Mouse (Mus musculus): ENCODE measurements around the gene Stk17b.
"Not testable (repeated sequence)": the region's sequence is repeated elsewhere in the genome, so short reads cannot be mapped to it uniquely, and the experiment has no call there.

Gene Stk17b

DNA sequence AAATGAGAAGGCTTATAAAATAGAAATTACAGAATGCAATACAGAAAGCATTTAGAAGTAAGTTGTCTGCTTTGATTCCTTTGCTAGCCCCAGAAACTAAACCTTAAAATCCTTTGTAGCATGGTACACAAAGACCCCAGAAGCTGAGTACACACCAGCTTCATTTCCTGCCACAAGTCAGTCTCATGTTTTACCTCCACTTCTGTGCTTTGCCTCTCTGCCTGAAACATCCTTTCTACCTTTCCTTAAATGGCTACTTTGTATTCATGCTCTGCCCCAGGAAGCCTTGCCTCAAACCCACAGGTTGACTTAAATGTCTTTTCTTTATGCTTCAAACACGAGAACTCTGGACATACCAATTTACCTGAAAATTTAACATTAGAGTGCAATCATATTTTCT, 3.7 kb downstream of the Stk17b start:
- DNase-seq = no peak

DNA sequence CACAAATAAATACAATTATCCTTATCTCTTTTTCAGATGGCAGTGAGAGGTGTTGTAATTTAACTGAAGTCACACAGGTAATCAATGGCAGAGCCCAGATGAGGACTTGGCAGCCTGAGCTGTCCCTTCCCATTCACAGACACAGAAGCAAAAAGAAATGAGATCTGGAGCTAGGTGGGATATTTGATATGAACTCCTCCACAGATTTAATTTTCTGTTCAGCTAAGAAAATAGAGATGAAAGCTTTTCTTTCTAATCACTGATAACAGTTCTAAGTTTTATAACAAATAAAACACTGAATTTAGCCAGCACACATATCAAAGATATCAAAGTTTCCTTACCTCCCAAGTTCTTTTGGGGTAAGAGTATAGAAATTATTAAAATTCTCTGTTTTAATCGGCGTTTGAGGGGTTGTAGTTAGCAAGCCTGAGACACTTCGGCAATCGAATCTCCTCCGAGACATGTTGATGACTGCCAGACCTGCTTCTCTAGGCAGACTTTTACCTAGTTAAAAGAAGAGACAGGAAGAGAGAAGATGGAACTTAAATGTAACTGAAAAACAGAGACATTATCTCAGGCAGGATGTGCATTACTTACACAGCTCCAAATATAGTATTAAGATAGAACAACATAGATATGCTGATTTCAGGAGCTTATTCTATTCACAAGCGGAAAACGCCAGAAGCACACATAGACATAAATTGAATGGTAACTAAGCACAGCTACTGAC, 8.7 kb downstream of the Stk17b start:
- DNase-seq = no peak

DNA sequence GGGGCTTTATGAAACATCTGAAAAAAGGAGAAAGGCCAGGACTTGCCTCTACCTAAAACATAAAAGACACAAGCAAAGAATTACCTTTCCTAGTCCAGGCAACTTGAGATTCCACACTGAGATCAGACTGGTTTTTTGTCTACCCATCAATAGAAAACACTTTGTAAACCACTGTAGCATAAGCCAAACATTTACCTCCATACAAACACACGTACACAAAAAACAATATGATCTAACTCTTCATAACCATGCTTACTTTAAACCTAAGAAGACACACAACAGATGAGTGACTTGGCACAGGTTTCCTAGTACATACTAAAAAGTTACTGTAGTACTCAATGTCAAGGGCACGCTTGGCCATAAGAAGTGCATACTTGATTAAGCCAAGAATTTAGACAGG, 9.5 kb downstream of the Stk17b start:
- DNase-seq = no peak

DNA sequence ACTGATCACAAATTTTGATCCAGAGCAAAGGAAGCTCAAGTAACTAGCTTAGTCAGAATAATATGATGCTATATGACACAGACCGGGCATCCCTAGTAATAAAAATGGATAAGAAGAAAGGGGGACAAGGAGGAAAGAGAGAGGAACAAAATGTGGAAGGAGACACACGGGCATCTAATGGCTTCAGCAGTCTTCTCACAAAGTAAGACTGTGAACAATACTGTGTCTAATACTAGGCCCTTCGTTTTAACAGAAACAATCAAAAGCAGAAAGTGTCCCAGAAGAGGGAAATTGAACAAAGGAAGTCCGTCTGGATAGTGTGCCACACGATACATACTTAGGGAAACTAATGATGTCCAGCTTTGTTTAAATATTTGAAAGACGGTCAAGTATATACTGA, 10.0 kb downstream of the Stk17b start:
- DNase-seq = no peak

DNA sequence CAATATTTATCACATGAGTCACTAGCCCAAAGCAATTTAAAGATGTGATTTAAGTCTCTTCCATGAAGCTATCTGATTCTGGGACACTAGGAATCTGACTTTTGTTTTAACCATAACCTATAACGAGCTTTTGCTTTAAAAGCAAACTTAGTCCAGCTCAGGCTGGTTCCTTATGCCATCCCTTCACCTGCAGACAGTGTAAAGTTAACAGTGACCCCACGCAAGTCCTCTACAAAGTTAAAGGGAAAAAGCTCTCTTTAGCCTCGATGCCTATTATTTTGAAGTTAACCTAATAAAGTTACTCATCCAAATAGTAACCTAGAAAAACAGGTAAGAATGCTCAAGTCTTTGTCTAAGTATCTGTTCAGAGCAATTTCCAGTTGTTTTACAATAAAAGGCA, 10.5 kb downstream of the Stk17b start:
- no peak for DNase-seq

DNA sequence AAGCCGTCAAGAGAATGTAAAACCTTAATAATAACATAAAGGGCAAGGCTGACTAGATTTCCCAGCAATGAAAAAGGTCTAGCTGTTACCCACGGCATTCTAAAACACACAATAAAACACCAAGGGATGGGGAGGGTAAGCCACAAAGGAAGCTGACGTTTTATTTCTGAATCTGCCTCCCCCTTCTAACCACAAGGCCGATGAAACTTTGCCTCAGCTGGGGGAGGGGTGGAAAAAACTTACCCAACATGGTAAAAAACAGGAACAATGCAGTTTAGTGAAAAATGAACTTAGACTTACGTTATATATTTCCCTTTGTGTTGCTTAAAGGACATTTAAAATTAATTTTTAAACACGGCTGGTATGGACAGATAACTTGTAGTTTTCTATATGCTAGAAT, 11.0 kb downstream of the Stk17b start:
- DNase-seq = no peak

DNA sequence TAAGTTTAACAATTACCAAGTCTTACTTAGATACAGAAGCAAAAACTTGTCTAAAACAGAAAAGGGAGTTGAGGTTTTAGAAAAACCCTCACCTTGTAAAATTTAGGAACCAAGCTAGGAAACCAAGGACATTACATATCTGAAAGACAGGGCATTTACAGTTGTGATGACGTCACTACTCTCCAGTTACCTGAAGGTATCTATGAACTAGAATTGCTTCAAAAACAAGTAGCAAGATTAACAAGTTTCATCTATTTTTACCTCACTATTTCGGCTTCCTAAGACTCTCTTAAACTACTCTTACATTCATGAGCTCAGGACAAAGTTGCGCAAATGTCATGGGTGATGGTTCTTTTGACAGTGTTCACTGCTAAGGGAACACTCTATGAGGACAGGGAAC, 12.1 kb downstream of the Stk17b start:
- no peak for DNase-seq

DNA sequence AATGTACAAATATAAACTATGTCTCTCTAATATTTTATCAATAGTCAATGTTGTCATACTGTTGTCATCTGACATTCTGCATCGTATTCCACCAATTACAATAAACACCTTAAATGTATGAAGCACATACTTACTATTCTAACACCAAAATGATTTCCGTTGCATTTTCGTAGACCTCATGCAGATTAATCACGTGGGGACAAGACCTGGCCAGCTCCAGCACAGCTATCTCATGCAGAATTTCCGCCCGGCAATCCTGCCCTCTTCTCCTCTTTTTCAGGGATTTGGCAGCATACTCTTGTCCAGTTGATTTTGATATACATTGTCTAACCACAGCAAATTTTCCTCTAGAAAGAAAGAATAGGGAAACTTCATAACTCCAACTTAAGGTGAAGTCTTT, 13.5 kb downstream of the Stk17b start:
- no peak for DNase-seq

DNA sequence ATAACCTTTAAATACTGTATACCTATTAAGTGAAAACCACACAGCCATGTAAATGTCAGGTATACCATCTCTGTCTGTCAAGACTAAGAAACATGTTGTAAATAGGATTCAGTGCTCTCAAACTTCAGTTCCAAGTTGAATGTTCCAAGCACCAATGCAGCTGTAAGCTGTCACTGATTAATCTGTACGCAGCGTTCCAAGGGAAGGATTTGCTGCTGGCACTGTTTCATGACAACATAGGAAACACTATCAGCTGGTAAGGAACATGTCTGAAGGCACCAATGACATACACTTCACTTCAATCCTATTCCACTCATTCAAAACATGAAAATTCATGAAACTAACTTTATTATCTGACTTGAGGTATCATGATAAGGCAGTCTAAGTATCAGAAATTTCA, 18.9 kb downstream of the Stk17b start:
- no peak for DNase-seq

DNA sequence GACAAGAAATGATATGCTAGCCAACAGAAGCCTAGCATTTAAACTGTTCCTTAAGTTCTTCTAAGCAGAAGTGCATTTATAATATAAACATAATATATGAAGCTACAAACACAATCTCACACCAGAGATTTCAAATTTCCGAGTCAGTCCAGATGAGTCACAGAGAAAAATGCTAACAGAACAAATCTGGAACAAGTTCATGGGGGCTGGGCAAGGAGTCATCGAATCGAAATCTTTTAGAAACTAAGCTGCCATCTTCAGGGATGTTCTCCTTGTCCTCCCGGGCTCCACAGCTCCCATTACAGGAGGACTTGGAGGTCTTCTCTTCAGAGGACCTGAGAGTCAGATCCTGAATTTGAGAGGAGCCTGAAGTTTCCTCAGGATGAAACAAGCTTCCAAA, 27.7 kb downstream of the Stk17b start:
- no peak for DNase-seq

DNA sequence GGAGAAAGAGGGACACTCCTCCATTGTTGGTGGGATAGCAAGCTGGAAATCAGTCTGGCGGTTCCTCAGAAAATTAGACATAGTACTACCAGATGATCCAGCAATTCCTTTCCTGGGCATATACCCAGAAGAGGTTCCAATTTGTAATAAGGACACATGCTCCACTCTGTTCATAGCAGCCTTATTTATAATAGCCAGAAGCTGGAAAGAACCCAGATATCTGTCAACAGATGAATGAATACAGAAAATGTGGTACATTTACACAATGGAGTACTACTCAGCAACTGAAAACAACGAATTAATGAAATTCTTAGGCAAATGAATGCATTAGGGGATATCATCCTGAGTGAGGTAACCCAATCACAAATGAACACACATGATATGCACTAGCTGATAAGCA, 31.5 kb downstream of the Stk17b start:
- not testable (repeated sequence) for DNase-seq

DNA sequence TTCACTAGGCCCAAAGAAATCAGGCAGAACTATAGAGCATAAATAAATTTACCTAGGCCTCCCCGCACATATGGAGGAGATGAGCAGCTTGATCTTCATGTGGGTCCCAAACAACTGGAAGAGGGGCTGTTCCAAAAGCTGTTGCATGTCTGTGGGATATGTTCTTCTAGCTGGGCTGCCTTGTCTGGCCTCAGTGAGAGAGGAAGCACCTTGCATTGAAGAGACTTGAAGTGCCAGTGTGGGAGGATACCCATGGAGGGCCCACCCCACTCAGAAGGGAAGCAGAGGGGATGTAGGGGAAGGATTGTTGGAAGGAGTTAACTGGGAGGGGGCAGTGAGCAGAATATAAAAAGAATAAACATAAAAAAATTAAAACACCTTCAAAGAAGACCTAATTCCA, 33.9 kb downstream of the Stk17b start:
- DNase-seq = no peak

DNA sequence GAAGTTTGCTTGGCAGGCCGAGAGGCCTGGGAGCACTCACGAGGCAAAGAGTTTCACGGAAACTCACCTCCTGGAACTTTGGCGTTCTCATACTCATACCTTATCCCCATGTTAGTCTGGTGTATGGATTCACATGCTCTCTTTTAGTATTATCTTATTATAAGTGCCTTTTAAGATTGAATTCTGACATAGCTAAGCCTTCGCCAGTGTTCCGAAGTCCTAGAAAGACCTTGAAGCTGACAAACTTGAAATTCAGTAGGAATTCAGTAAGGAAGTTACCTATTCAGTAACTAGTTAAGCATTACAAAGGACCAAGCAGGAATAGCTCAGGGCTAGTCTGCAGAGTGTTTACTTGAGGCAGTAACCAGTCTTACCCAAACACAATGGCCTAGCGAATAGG, 34.3 kb downstream of the Stk17b start:
- DNase-seq = not testable (repeated sequence)

DNA sequence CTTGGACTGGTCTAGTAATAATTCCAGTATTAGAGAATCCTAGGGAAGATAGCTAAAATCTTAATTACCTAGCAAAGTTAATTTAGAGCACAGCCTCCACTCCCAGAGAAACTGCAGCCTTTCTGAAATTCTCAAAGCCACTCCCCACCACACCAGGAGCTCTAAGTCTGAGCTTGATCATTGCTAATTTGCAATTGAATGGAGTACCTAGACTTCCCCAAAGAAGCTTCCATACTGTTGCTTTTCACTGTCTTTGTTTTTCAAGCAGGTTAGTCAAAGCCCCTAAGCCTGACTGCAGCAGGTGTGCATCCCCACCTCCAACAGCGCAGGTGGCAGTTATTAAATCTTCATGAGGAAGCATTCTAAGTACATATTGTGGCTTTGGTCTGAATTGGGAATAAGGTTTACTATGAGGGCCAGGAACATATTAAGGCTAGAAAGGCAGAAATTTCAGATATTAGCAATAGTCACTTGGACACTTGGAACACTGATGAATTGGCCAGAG, 35.1 kb downstream of the Stk17b start:
- not testable (repeated sequence) for DNase-seq

DNA sequence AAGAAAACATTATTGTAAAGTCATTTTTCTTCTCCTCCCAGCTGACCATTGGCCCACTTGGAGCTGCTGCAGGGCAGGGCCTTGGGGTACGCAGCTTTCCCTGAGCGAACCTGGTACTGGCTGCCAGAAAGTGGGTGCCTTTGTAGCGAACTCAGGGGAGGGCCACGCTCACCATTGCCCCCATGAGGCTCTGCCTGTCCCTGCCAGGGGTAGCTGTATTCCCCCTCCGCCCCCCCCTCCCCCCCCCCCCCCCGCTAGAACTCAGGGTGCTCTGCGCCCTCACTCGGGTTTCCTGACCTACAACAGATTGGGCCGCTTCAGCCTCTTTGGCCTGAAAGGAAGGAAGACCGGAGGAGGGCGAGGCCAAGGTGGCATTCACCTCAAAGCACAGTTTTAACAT, 36.5 kb downstream of the Stk17b start:
- no peak for DNase-seq

DNA sequence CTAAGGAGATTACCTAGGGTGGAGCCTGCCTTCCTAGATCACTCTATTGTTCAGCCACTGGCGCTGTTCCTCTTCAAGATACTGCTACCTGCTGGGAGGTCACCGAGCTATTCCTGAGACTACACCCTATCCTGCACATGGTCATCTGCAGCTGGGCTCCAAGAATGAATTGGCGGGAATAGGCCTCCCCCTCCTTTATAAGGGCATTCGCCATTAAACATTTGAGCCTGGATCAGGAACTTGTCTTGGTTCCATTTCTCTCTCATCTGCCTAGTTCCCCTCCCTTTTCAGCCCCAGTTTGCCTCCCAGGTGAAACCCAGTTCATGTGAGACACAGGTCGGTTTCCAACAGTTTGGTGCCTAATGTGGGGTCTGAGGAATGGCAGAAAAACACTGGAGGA, 39.0 kb downstream of the Stk17b start:
- DNase-seq = no peak

DNA sequence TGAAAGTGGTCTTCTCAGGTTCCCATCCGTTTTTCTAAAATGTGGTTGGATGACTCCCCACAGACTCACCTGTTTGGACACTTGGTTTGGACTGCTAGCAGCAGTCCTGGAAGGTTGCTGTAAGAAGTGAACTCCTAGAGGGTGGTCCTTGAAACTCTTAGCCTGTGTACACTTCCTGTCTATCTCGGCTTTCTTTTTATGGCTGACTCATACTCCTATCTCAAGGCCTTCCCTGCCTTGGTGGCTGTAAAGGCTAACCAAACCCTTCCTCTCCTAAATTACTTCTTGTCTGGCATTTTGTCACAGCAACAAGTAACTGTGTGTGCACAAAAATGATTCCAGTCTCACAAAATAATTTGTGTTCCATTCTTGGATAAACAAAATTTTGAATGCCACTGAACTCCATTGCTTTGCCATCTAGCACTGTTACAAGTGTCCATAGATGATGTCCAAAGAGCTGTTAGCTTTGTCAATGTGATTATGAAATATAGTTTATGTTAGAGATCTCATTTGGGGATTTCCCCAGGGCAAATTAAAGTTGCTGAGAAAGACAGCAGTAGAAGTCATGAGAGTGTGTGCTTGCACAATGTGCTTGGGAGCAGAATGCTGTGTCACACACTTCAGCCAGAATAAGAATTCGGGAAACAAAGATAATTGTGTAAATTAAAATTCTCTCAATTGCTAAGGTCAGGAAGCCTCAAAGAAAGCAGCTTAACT, 43.1 kb downstream of the Stk17b start:
- no peak for DNase-seq

DNA sequence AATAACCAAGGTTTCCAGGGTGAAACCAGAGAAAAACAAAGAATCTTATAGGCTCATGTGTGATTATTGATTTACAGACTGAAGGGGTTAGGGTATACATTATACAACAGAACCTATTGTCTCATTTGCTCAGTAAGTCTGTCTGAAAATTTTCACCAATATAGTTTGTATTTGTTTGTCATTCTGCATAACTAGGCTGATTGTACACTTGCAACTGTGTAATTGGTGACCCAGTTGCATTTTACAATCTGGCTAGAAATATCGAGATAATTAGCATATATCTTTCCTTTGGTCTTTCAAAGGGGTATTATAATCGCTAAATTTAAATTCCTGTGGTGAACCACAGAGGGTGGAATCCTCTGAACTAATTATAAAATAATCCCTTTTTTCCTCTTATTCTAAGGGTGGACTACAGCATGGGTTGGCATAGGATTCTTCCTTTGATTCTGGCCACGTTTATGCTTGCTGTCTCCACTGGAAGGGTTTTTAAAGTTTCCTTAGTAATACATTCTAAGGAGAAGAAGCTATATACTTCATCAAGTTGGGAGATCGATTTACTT, 44.2 kb downstream of the Stk17b start:
- DNase-seq = no peak

DNA sequence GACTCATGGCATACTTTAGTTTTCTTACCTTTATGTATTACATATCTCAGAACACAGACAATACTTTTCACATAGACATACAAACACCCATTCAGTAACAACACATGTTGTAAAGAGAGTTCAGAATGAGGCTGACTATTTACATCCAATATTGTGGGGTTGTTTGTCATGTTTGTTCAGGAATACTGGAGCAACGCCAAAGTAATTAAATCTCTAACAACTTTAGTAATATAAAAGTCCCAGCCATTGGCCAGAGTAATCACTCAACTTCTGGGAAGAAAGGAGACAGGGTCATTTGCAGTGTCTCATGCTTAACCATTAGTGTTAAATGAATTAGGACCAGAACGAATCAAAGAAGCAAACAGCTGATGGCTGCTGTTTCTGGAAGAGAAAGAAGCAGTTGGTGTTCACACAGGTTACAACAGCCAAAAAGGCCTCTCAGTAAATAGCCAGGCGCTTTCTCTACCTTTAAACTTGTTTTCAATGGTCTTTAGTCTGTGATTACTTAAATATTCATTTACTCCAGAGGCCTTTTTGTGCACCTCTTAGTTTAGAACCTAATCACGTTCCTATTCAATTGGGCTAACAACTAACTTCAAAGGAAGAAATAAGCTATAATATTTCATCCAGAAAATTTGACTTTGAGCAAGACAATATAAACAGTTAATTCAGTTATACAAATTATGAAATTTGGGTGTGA, 44.8 kb downstream of the Stk17b start:
- DNase-seq = not testable (repeated sequence)

DNA sequence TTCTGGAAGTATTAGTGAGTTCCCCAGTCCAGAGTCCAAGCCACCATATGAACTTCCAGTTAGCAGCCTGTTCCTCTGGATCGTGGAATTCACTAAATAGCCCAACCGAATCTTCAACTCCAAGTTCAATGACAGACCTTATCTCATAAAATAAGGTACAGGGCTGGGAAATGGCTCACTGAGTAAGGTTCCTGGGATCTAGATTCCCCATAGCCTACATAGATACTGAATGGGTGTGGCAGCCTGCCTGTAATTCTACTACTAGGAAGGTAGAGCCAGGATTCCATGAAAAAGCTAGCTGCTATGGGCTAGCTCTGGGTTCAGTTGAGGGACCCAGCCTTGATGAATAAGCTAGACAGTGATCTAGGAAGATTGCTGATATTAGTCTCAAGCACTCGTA, 48.4 kb downstream of the Stk17b start:
- DNase-seq = no peak

DNA sequence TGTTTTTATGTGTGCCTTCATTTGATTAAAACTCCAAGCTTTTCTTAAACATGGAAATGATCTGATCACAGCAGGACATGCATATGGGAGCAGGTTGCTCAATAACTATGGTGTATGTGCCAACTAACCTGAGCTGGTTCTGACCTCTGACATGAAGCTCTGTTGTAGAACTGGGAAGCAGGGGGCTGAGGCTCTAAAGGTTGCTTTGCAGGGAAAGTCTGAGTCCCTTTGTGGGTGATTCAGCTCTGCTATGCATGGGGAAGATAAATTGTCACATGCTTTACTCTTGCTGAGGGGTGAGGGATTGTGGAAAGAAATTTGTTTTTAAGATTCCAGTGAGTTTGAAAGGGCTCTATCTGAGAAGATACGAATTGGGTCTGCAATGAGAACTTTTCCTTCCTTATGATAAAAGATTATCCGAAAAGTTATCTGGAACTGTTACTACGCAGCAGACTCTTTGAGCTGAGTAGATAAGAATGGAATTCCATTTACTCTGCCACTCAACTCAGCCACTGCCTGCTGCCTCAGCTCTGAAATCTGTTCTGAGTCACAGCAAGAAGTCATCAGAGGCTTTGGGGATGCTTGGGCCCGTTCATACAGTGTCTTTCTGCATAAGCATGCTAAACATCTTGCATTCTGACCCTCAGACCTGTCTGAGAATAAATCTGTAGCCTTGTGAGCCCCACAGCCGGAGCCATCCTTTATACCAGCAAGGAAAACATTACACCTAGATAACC, 56.4 kb downstream of the Stk17b start:
- DNase-seq = no peak

DNA sequence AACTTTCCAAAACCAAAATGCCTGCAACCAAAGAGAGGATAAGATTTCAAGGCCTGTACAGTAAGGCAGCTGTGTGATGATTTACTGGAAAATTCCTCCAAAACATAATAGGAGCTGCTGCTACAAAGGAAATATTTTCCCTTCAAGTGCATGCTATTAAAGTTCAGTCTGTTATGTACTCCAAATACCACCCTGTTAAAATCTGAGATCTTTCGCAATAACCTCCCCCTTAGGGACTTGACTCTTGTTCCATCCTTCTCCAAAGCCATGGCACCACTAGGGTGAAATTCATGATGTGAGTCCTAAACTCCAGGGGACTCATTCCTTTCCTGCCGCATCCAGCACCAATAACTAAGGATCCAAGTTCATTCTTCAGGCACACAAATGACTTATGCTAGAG, 58.1 kb downstream of the Stk17b start:
- no peak for DNase-seq

DNA sequence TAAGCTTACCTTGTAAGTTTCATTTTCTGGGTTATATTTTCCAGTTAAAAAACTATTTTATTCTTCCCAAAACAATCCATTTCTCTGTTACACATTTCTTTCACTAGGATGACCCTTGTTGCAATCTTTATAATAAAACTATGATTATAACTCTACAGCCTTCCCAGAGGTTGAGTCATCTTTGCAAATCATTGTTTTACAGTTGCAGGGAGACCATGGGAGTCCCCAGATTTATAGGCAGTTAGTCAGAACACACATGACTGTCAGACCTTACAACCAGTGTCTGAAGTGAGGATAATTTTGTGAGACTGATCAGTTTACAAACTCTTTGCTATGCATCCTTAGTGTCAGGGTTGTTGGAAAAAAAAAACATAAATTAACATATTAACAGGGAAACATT, 63.7 kb downstream of the Stk17b start:
- DNase-seq = no peak
